Mouse (Mus musculus) heart, postnatal 0 days (tissue): Measurements from ENCODE around the gene Mtss1l.

Source experiments
- CTCF ChIP-seq: IDR thresholded peaks from 2 replicates; pipeline ENCODE4 v1.5.1; 2016; ENCODE audit warnings: antibody characterized with exemption, control low read depth, low read depth
- EP300 ChIP-seq: IDR thresholded peaks from 2 replicates; pipeline ENCODE4 v1.6.1; 2016; ENCODE audit warnings: antibody characterized with exemption, low read depth

- TF ChIP-seq EP300 (no peak), CTCF (no peak)
Measured at GRCm38 (mm10) chr8:110785366-110785765, 64.1 kb downstream of the Mtss1l start.
